Comparison of ENCODE assay signal across 24 mouse cellular contexts in the genomic region with DNA sequence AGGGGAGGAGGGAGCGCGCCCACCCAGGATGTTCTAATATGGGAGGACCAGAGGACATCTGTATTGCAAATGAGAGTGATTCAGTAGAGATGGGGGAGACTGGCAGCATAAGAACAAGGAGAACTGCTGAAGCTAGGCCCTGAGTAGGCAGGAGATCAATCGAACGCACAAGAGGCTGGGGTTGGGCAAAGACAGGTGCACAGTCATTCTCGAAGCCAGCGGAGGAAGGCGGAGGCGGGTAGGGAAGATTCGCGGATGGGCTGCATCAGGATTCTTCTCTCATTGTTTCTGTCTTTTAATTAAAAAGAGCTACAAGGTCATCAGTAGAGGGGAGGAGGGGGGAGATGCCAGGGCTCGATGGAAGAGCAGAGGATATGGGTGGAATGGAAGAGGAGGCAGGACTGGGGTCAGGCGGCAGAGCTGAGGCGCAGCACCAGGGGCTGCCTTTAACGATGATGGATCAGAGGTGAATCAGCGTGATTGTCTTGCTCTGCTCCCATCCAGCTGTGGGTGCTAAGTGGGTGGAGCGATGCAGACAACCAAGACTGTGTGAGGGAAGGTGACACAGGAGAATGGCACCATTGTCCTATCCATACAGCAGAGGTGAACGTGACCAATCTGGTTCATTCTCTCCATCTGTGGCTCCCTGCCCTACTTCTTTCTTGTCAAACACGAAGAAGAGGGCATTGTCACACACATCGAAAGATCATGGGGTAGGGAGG.
DNase-seq lines count a peak whose midpoint lies in the region; ATAC-seq and TF ChIP-seq lines count a peak whose summit lies in the region.
"Had no signal": no experiment of that assay in that cellular context is flagged by ENCODE, and none has a peak within 500 bp of the region (broad histone marks: within the 10 kb centered on the region; RNA-seq: fewer than 3 reads in every experiment).

No protein-coding gene starts in this region.

- no peak for TF ChIP-seq CTCF in cerebellum, adult 2 months (IDR thresholded peaks at IDR 0.05; ENCODE audit: borderline replicate concordance, insufficient read depth, low read depth, low read length)

- H3K4me3 ChIP-seq in cerebellum, adult 2 months (replicated peaks; ENCODE audit: insufficient read depth, low read depth, low read length): no peak overlapping the region
- no peak overlapping the region for H3K4me3 ChIP-seq in midbrain, embryonic 15.5 days
- no peak overlapping the region for H3K4me3 ChIP-seq in midbrain, embryonic 11.5 days (ENCODE audit: low read depth, low read length)
- H3K4me3 ChIP-seq: embryonic facial prominence, embryonic 12.5 days; erythroblast, embryonic 14.5 days; forebrain, embryonic 13.5 days; heart, adult 2 months; heart, embryonic 15.5 days; neural tube, embryonic 12.5 days had no signal

- ATAC-seq in midbrain, embryonic 15.5 days (replicated peaks): 0 out of 2 replicates have a peak, but pooled peaks have one; percentile 25
- no peak for ATAC-seq in midbrain, embryonic 11.5 days (ENCODE audit: low FRiP score)
- ATAC-seq: CD4-positive, CD25-positive, alpha-beta regulatory T cell, adult 4 months; forebrain, embryonic 13.5 days had no signal

- no peak for DNase-seq in cerebellum, adult 2 months
- DNase-seq in cerebellum, postnatal 14 days: no peak
- peak; percentile 44 for DNase-seq in layer of hippocampus, adult 11-12 months (ENCODE audit: low spot score)
- DNase-seq in layer of hippocampus, postnatal 36 days: no peak
- DNase-seq in midbrain, embryonic 11.5 days (ENCODE audit: low spot score, missing footprints): no peak
- peak; percentile 17 for DNase-seq in retina, embryonic 14.5 days (ENCODE audit: low spot score)
- DNase-seq in heart, postnatal 14 days: no peak
- DNase-seq: adrenal gland, postnatal 25 days; cerebellum, adult 8-10 months; gastrocnemius, postnatal 14 days; heart, adult 2 months; kidney, adult 11 months; kidney, postnatal 10 days; liver; lung, postnatal 14 days; right cerebral cortex, postnatal 4 days had no signal

- H3K9me3 ChIP-seq in midbrain, embryonic 15.5 days: no peaks in the 10 kb centered on the region
- H3K9me3 ChIP-seq in midbrain, embryonic 11.5 days (ENCODE audit: control insufficient read depth, low read length): no peaks in the 10 kb centered on the region
- H3K9me3 ChIP-seq: embryonic facial prominence, embryonic 12.5 days; forebrain, embryonic 13.5 days; G1E; heart, embryonic 15.5 days; neural tube, embryonic 12.5 days had no signal

- H3K27ac ChIP-seq in cerebellum, adult 2 months (ENCODE audit: insufficient read depth, low read length): peak overlapping the region; percentile 10; the same call in 1 of the 2 replicates
- no peak overlapping the region for H3K27ac ChIP-seq in midbrain, embryonic 15.5 days
- H3K27ac ChIP-seq in midbrain, embryonic 11.5 days (ENCODE audit: low read depth, low read length): no peak overlapping the region
- H3K27ac ChIP-seq: embryonic facial prominence, embryonic 12.5 days; forebrain, embryonic 13.5 days; heart, adult 2 months; heart, embryonic 15.5 days; neural tube, embryonic 12.5 days had no signal

- 79% methylated on average over 19 of the region's 19 CpGs for whole genome bisulfite sequencing in cerebellum, adult 2 months
- WGBS in midbrain, embryonic 15.5 days: 85% methylated on average over 19 of the region's 19 CpGs
- 85% methylated on average over 19 of the region's 19 CpGs for WGBS in midbrain, embryonic 11.5 days

- H3K27me3 ChIP-seq in cerebellum, adult 2 months (ENCODE audit: control insufficient read depth, insufficient read depth, low read length): no peaks in the 10 kb centered on the region
- H3K27me3 ChIP-seq in midbrain, embryonic 15.5 days (replicated peaks): no peaks in the 10 kb centered on the region
- H3K27me3 ChIP-seq in midbrain, embryonic 11.5 days (ENCODE audit: control insufficient read depth, insufficient read depth, low read length): no peaks in the 10 kb centered on the region
- H3K27me3 ChIP-seq: embryonic facial prominence, embryonic 12.5 days; forebrain, embryonic 13.5 days; heart, embryonic 15.5 days; neural tube, embryonic 12.5 days had no signal

- H3K4me2 ChIP-seq in midbrain, embryonic 15.5 days: no peak overlapping the region
- no peak overlapping the region for H3K4me2 ChIP-seq in midbrain, embryonic 11.5 days
- H3K4me2 ChIP-seq: embryonic facial prominence, embryonic 12.5 days; forebrain, embryonic 13.5 days; heart, embryonic 15.5 days; neural tube, embryonic 12.5 days had no signal

- no peak for TF ChIP-seq POLR2A in cerebellum, adult 2 months (IDR thresholded peaks at IDR 0.05; ENCODE audit: borderline replicate concordance, insufficient read depth, low read length)

- H3K36me3 ChIP-seq in midbrain, embryonic 15.5 days (replicated peaks): no peaks in the 10 kb centered on the region
- H3K36me3 ChIP-seq in midbrain, embryonic 11.5 days (ENCODE audit: control insufficient read depth, insufficient read depth, low read length): no peaks in the 10 kb centered on the region
- H3K36me3 ChIP-seq: embryonic facial prominence, embryonic 12.5 days; G1E; heart, embryonic 15.5 days; neural tube, embryonic 12.5 days had no signal

- peaks cover 30% of the 10 kb centered on the region for H3K4me1 ChIP-seq in cerebellum, adult 2 months (ENCODE audit: control insufficient read depth, insufficient read depth, low read length)
- H3K4me1 ChIP-seq in midbrain, embryonic 15.5 days: peaks cover 10% of the 10 kb centered on the region
- H3K4me1 ChIP-seq in midbrain, embryonic 11.5 days (ENCODE audit: control insufficient read depth, insufficient read depth, low read length): peaks cover 6% of the 10 kb centered on the region; the same call in 1 of the 2 replicates
- H3K4me1 ChIP-seq: embryonic facial prominence, embryonic 12.5 days; heart, embryonic 15.5 days had no signal

- no peak overlapping the region for H3K9ac ChIP-seq in midbrain, embryonic 15.5 days
- H3K9ac ChIP-seq in midbrain, embryonic 11.5 days (ENCODE audit: low read length): no peak overlapping the region
- H3K9ac ChIP-seq: embryonic facial prominence, embryonic 12.5 days; forebrain, embryonic 13.5 days; heart, embryonic 15.5 days; neural tube, embryonic 12.5 days had no signal

- intact Hi-C loops in heart, postnatal 14 days (cut with DNase I): no loop called here

Comparison
In these comparisons a context has a peak if more than half of its experiments do, and no peak if none do; other contexts are left out.
1. DNase-seq: peak in layer of hippocampus, adult 11-12 months (single experiment) and retina, embryonic 14.5 days (single experiment); none in cerebellum, adult 2 months (0 of 2), cerebellum, postnatal 14 days (0 of 2), layer of hippocampus, postnatal 36 days (0 of 2), midbrain, embryonic 11.5 days (single experiment) and heart, postnatal 14 days (0 of 2).